Mouse (Mus musculus): ENCODE measurements around the gene Bmp8b. TPM values are rescaled to one million over a fixed set of nuclear protein-coding genes. Genes with fewer than 3 reads are reported as not detected.

Bmp8b gene
- under 1 TPM in 1 of 2 experiments, not detected in 1; 0.26 TPM for total RNA-seq (2023)

DNA sequence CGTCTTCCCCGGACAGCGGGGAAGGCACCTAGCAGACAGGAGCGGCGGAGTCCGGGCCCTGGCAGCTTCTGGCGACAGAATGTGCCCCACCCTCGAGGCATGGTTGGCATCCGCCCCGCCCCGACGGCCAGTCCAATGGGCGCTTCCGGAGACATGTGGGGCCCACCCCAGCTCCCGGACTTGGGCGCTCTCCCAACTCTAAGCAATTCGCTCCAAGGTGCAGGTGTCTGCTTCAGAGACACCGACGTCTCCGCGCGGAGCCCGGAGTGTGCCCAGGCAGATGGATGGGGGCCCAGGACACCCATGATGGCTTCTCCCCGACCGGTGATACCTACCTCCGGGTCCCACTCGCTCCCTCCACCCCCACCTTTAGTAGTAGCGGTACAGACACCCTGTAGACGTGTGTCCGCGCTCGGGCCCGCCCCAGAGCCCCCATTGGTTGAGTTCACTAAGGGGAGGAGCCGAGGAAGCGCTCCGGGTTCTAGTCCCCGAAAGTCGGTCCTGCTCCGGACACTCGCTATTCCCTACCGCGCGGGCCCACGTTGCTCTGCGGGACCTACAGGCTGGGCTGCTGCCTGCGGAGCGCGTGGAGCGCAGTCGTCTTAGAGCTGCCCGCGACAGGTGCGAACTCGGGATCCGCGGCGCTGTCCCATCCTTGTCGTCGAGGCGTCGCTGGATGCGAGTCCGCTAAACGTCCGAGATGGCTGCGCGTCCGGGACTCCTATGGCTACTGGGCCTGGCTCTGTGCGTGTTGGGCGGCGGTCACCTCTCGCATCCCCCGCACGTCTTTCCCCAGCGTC is at the start of gene Bmp8b:
Bmp8b (plus strand) TSS at position 515 of the 800 bp plus-strand sequence.

GRCm38 (mm10) chr4:123116011-123116410 is 11.0 kb downstream of the Bmp8b start, which contains the start of gene Oxct2b:
Gene Oxct2b (plus strand): TSS chr4:123116266.

DNA sequence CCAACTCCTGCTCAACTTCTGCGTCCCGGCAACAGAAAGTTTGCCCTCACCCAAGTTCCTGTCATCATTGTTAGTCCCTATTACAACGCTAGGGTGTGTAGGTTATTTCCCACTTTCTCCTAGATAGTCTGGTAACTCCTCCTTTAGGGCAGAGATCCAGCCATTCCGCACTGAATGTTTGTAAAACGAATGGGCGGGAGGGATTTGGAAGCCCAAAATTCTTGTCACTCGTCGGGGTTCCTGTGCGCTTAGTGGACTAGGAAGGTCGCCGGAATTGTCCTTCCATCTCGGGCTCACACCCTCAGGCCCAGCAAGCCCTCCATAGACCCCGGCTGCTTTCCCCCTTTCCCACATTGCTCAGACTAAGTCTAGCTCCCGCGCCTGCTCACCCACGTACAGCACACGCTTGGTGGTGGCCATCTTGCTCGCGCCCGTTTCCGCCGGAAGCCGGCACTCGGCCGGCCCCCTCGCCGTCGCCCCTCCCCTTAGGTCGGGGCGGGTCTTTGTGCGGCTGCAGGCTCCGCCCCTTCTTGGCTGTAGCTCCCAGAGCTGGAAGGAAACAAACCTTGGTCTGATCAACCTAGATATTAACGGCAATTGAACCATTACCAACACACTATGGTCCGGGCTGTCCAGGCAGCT is 34.7 kb downstream of the Bmp8b start, which contains the start of gene Ppie:
Ppie (minus strand) TSS at position 439 of the 642 bp plus-strand sequence.

Other genes starting within 250 kb of the Bmp8b start
- 100 to 1,000 TPM; 798 to 872 TPM for gene Cap1, start 219.1 kb upstream of the Bmp8b start, total RNA-seq (2023)
- not detected for gene Mfsd2a, start 144.0 kb upstream of the Bmp8b start, total RNA-seq (2023)
- gene Mycl, start 109.5 kb upstream of the Bmp8b start, total RNA-seq (2023) = 1 to 10 TPM in 1 of 2 experiments, under 1 TPM in 1; 0.66 to 1.1 TPM
- 1 to 10 TPM; 4.9 to 5.8 TPM for gene Trit1, start 88.6 kb upstream of the Bmp8b start, total RNA-seq (2023)
- gene Oxct2b, start 11.1 kb downstream of the Bmp8b start, total RNA-seq (2023) = not detected
- gene Ppie, start 34.8 kb downstream of the Bmp8b start, total RNA-seq (2023) = 10 to 100 TPM; 20.6 to 21.8 TPM
- gene Hpcal4, start 78.1 kb downstream of the Bmp8b start, total RNA-seq (2023) = not detected
- not detected for gene Nt5c1a, start 96.3 kb downstream of the Bmp8b start, total RNA-seq (2023)
- not detected for gene Heyl, start 128.4 kb downstream of the Bmp8b start, total RNA-seq (2023)
- 10 to 100 TPM; 76.0 to 96.6 TPM for gene Pabpc4, start 157.2 kb downstream of the Bmp8b start, total RNA-seq (2023)
- gene Oxct2a, start 218.5 kb downstream of the Bmp8b start, total RNA-seq (2023) = under 1 TPM in 1 of 2 experiments, not detected in 1; 0.26 TPM
- gene Bmp8a, start 238.1 kb downstream of the Bmp8b start, total RNA-seq (2023) = under 1 TPM; 0.24 to 0.35 TPM